Mouse (Mus musculus) olfactory bulb, adult 2 months (tissue): ENCODE measurements around the gene Zfr2.

Source experiments
- CTCF ChIP-seq: fragments of 200-500 bp; IDR thresholded peaks from 2 replicates; pipeline ENCODE4 v1.5.1; 2012; ENCODE audit warnings: low read depth, mild to moderate bottlenecking, low read length, moderate library complexity; ENCODE audit not compliant: insufficient read depth
- POLR2A ChIP-seq: fragments of 200-500 bp; IDR thresholded peaks from 2 replicates; pipeline ENCODE4 v1.6.1; 2012; ENCODE audit warnings: mild to moderate bottlenecking, low read depth, low read length, moderate library complexity; ENCODE audit not compliant: insufficient read depth

GRCm38 (mm10) chr10:81286586-81286985, 53.6 kb downstream of the Zfr2 start:
- TF ChIP-seq CTCF: no peak
- no peak for TF ChIP-seq POLR2A
